Mouse (Mus musculus) B cell, adult (primary cell): ENCODE measurements around the gene Olfr801. TPM values are rescaled to one million over a fixed set of nuclear protein-coding genes. Genes with fewer than 3 reads are reported as not detected.

Experiments used
- total RNA-seq: library from RNA; stranded (reverse); gene quantifications from 4 replicates; pipeline ENCODE4 v1.2.4, GENCODE M21; 2023; ENCODE audit not compliant: inconsistent age

The Olfr801 gene
- not detected in 4 replicates for total RNA-seq

DNA sequence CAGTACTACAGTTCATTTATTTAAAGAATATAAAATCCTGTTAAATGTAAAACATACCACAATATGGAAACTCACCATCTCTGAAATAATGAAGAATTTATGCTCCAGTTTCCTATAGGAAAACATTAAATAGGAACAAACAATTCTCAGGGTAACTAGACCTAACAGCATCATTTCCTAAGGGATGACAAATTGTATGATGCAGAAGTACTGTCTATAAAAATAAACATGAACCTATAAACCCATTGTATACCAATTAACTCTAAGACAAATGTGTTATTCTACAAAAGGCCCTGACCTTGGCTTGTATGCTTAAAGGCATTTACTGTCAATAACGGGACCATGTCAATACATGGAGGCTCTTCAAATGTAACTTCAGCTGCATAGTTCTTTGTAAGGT lies at the start of gene Olfr801:
Gene Olfr801 (minus strand): TSS at position 101 of the 400 bp plus-strand sequence.

DNA sequence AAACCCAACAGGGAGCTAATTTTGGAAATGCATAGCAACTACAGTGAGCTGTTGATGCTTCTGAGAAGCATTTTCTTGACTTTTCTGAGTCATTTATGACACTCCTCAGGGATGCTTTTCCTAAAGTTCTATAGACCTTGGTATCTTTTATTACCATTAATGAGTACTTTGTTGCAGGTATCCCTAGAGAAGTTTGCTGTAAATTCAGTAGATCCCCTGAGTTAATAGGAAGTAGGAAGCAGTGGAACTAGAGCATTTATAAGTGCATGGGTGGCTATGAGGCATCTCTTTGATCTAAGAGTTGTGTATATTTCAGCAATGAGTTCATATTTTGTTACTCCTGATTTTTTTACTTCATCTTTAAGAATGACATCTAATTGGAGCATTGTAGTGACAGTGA lies 29.2 kb upstream of the Olfr801 start, which contains the start of gene Olfr804:
Gene Olfr804 (plus strand): TSS at position 301 of the 400 bp plus-strand sequence.

DNA sequence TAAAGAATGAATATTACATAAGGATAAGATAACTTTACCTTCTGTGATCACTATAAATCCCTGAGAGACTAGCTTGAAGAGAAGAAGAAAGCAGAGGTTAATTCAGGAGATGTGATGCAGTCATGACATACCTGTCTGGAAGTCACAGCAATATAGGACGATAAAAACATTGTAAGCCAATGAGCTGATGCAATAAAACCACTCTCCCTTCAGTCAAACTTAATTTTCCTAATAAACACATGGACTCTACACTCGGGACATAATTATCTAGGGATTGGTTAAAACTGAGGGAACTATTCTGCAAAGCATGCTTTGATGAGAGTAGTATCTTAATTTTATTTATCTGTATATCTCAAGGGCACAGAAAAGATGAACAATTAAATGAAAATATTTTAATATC lies 20.5 kb upstream of the Olfr801 start, which contains the start of gene Olfr803:
Gene Olfr803 (minus strand): TSS at position 101 of the 400 bp plus-strand sequence.

DNA sequence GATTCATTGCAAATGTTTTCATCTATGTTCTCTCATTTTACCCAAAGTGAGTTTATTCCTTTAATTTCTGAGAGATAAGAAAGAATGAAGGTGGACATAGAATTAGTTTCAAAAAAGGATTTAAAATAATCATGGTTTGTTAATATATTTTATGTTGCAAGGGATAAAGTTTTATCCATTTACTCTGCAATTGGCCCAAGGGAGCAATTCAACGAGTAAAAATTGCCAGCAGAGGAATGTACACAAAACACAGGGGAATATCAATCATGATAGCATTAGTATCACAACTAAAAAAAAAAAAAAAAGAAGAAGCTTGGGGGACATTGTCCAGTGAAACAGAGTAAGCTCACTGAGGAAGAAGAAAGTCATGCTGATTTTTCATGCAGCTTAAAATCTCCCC lies 14.4 kb upstream of the Olfr801 start, which contains the start of gene Olfr802:
Gene Olfr802 (minus strand): TSS at position 101 of the 400 bp plus-strand sequence.

DNA sequence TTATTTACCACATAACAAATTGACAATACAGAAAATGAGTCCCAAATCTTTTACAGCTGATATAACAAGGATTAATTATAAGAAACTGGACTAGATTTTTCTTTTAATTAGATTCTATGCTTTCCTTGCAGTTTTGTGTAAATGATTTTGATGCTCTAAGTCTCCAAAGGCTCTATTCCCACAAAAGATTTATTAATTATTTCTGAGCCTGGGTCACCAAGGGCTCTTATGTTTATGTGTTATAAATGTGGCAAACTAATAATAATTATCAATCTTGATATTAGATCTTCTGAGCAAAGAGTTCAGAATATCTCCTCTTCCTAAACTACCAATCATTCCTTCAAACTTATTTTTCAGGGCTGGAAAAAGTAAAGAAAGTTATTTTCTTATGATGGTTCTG lies 16.3 kb downstream of the Olfr801 start, which contains the start of gene Olfr800:
Gene Olfr800 (plus strand): TSS at position 301 of the 400 bp plus-strand sequence.

DNA sequence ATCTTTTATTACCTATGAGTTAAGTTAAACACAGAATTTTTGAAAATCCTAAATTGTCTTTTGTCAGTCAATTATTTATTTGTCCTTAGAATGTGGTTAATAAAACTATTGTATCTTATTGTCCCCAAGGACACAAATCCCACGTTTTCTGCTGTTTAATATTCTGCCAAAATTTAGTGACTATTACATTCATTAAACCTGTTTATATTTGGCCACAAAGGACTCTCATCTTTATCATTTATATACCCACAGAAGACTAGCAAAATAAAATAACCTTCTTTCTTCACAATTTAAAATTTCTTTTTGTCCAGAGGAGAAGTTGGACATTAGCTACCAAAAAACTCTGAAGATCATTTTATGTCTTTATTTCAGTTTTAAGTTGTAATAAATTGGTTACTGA lies 36.5 kb downstream of the Olfr801 start, which contains the start of gene Olfr799:
Gene Olfr799 (plus strand): TSS at position 301 of the 400 bp plus-strand sequence.

DNA sequence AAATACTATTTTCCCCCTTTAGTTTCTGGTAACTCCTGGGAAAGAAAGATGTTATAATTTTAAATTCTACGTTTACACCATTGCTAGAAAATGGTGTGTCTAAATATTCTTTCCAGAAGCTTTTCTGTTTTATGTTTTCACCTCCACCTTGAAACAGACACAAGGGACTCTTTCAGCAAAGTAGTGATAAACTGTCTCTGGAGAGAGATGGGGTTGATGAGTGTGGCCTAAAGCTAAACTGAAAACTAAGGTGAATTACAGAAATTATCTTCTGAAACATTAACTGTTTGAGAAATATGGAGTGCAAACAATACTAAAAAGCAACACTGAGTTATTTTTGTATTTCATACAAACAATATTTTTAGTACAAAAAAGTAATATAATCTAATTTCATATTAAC lies 45.8 kb downstream of the Olfr801 start, which contains the start of gene Olfr798:
Gene Olfr798 (minus strand): TSS at position 101 of the 400 bp plus-strand sequence.

Other genes with a start within 250 kb of the Olfr801 start
- not detected in 4 replicates for gene Olfr786, start 246.6 kb downstream of the Olfr801 start, total RNA-seq
- gene Olfr787, start 212.0 kb downstream of the Olfr801 start, total RNA-seq = not detected in 4 replicates
- not detected in 4 replicates for gene Olfr788, start 202.9 kb downstream of the Olfr801 start, total RNA-seq
- not detected in 4 replicates for gene Olfr789, start 189.1 kb downstream of the Olfr801 start, total RNA-seq
- not detected in 4 replicates for gene Olfr790, start 175.4 kb downstream of the Olfr801 start, total RNA-seq
- not detected in 4 replicates for gene Olfr791, start 152.1 kb downstream of the Olfr801 start, total RNA-seq
- not detected in 4 replicates for gene Olfr792, start 134.7 kb downstream of the Olfr801 start, total RNA-seq
- gene Olfr794, start 106.2 kb downstream of the Olfr801 start, total RNA-seq = not detected in 4 replicates
- gene Olfr796, start 61.3 kb downstream of the Olfr801 start, total RNA-seq = not detected in 4 replicates
- gene Olfr798, start 45.9 kb downstream of the Olfr801 start, total RNA-seq = not detected in 4 replicates
- not detected in 4 replicates for gene Olfr799, start 36.4 kb downstream of the Olfr801 start, total RNA-seq
- gene Olfr800, start 16.2 kb downstream of the Olfr801 start, total RNA-seq = not detected in 4 replicates
- not detected in 4 replicates for gene Olfr802, start 14.3 kb upstream of the Olfr801 start, total RNA-seq
- gene Olfr803, start 20.4 kb upstream of the Olfr801 start, total RNA-seq = not detected in 4 replicates
- not detected in 4 replicates for gene Olfr804, start 29.3 kb upstream of the Olfr801 start, total RNA-seq
- gene Olfr805, start 55.5 kb upstream of the Olfr801 start, total RNA-seq = not detected in 4 replicates
- not detected in 4 replicates for gene Olfr806, start 68.1 kb upstream of the Olfr801 start, total RNA-seq
- gene Olfr807, start 83.9 kb upstream of the Olfr801 start, total RNA-seq = not detected in 4 replicates
- gene Olfr808, start 91.6 kb upstream of the Olfr801 start, total RNA-seq = not detected in 4 replicates
- not detected in 4 replicates for gene Olfr809, start 100.8 kb upstream of the Olfr801 start, total RNA-seq
- not detected in 4 replicates for gene Olfr810, start 121.1 kb upstream of the Olfr801 start, total RNA-seq
- not detected in 4 replicates for gene Olfr811, start 130.5 kb upstream of the Olfr801 start, total RNA-seq
- not detected in 4 replicates for gene Olfr812, start 172.2 kb upstream of the Olfr801 start, total RNA-seq
- not detected in 4 replicates for gene Olfr813, start 181.5 kb upstream of the Olfr801 start, total RNA-seq
- not detected in 4 replicates for gene Olfr814, start 206.0 kb upstream of the Olfr801 start, total RNA-seq
- not detected in 4 replicates for gene Olfr815, start 232.0 kb upstream of the Olfr801 start, total RNA-seq
- not detected in 4 replicates for gene Olfr816, start 241.7 kb upstream of the Olfr801 start, total RNA-seq